Mouse (Mus musculus) brain, embryonic 14.5 days (tissue): ENCODE data around the gene Mdfi.

Source experiments
- CTCF ChIP-seq: fragments of 200-500 bp; IDR thresholded peaks from 2 replicates; pipeline ENCODE4 v1.5.1; 2012; ENCODE audit warnings: inconsistent platforms, mild to moderate bottlenecking, moderate library complexity, borderline replicate concordance; ENCODE audit not compliant: insufficient read depth, insufficient read length; ENCODE audit errors: extremely low read depth
- POLR2A ChIP-seq: fragments of 200-500 bp; IDR thresholded peaks from 2 replicates; pipeline ENCODE4 v1.6.1; 2012; ENCODE audit warnings: mild to moderate bottlenecking, inconsistent platforms, borderline replicate concordance; ENCODE audit not compliant: poor library complexity, insufficient read depth, insufficient read length, severe bottlenecking; ENCODE audit errors: extremely low read depth

GRCm38 (mm10) chr17:47796156-47796816, 38.2 kb downstream of the Mdfi start:
- TF ChIP-seq CTCF (no peak), POLR2A (no peak)
